Mouse (Mus musculus): ENCODE results near the gene Vax1.

DNA sequence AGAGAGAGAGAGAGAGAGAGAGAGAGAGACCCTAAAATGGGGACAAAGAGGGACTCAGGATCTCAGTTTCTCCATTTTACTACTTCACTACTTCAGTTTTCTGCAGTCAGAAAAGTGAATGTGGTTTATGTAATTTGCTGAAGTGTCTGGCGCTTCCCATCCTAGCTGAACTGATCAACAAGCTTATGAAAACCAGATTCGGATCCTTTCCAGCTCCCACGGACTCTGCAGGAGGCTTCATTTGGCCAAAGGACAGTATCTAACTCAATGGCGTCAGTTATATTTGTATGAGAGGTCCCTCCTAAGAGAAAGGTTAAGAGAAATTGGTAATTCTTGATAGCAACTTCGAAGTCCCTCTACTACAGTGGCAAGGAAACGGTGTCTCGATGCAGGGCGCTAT lies 34.5 kb downstream of the Vax1 start:
- TF ChIP-seq POLR2A (IDR thresholded peaks at IDR 0.05; ENCODE audit: low read depth, low read length) (no peak), CTCF (IDR thresholded peaks at IDR 0.05; ENCODE audit: borderline replicate concordance, insufficient read depth, low read length) (no peak)

Data from embryonic fibroblast, embryonic 13.5 days (primary cell).